Mouse (Mus musculus) liver, adult 2 months (tissue): ENCODE measurements around the gene Zbtb42. TPM values are rescaled to one million over a fixed set of nuclear protein-coding genes. Genes with fewer than 3 reads are reported as not detected.

Experiments
- DNase-seq: peaks from one replicate; pipeline ENCODE4 v3.0.0-alpha.2; 2011; ENCODE audit warnings: low read depth, low spot score; ENCODE audit errors: extremely low read depth
- H3K27ac ChIP-seq: fragments of 200-500 bp; replicated peaks from 2 replicates; pipeline ENCODE4 v1.5.1; 2012; ENCODE audit warnings: low read depth, mild to moderate bottlenecking, control low read depth, inconsistent platforms, low read length; ENCODE audit not compliant: insufficient read depth
- H3K27me3 ChIP-seq: fragments of 200-500 bp; 2 replicates; pipeline ENCODE4 v1.6.1; 2012; ENCODE audit warnings: mild to moderate bottlenecking, moderate library complexity, low read length, inconsistent platforms; ENCODE audit not compliant: control insufficient read depth, insufficient read depth
- H3K36me3 ChIP-seq: fragments of 200-500 bp; 2 replicates; pipeline ENCODE4 v1.6.1; 2012; ENCODE audit warnings: low read length, inconsistent platforms; ENCODE audit not compliant: control insufficient read depth, insufficient read depth
- H3K4me1 ChIP-seq: fragments of 200-500 bp; 2 replicates; pipeline ENCODE4 v1.6.1; 2011; ENCODE audit warnings: low read length; ENCODE audit not compliant: control insufficient read depth, insufficient read depth
- H3K4me3 ChIP-seq: fragments of 200-500 bp; 2 replicates; pipeline ENCODE4 v1.5.1; 2011; ENCODE audit warnings: low read depth, mild to moderate bottlenecking, control low read depth, low read length, moderate library complexity; ENCODE audit not compliant: insufficient read depth
- H3K79me2 ChIP-seq: fragments of 200-500 bp; 2 replicates; pipeline ENCODE4 v1.6.1; 2012; ENCODE audit warnings: inconsistent platforms, mild to moderate bottlenecking, low read length, moderate library complexity; ENCODE audit not compliant: control insufficient read depth, insufficient read depth
- H3K9ac ChIP-seq: fragments of 200-500 bp; 2 replicates; pipeline ENCODE4 v1.6.1; 2012; ENCODE audit warnings: low read depth, mild to moderate bottlenecking, control low read depth, inconsistent platforms, low read length
- CTCF ChIP-seq: fragments of 200-500 bp; IDR thresholded peaks from 2 replicates; pipeline ENCODE4 v1.5.1; 2011; ENCODE audit warnings: low read depth, low read length, control low read depth
- POLR2A ChIP-seq: fragments of 200-500 bp; IDR thresholded peaks from 2 replicates; pipeline ENCODE4 v1.6.1; 2011; ENCODE audit warnings: low read length, control low read depth; ENCODE audit not compliant: insufficient read depth; ENCODE audit errors: extremely low read depth
- WGBS: fragments of 180-500 bp; shearing (Covaris S2); methylation state at CpG from one replicate; pipeline ENCODE4 v1.1.7; 2018; 5-methylcytosine and 5-hydroxymethylcytosine counted together
- polyA plus RNA-seq: library from polyadenylated mRNA; depleted of rRNA; stranded (reverse); fragments of >200 nt; gene quantifications from 2 replicates; pipeline ENCODE4 v1.2.3, GENCODE M21; 2012; rRNA removed
- total RNA-seq: library from RNA; depleted of rRNA; stranded (reverse); fragments of >200 nt; gene quantifications from 2 replicates; pipeline ENCODE4 v1.2.3, GENCODE M21; 2014; rRNA removed

Gene Zbtb42
- total and polyA plus RNA-seq, 2 experiments: 0.83 to 7.9 TPM

- Histone ChIP-seq H3K27ac (peak overlapping the region; percentile 82), H3K4me1 (peaks cover 10% of the 10 kb centered on the region), H3K27me3 (no peaks in the 10 kb centered on the region), H3K9ac (peak overlapping the region; percentile 97), H3K79me2 (peaks cover 27% of the 10 kb centered on the region; the same call in 1 of the 2 replicates), H3K36me3 (no peaks in the 10 kb centered on the region), H3K4me3 (peak overlapping the region; percentile 94)
- under 1% methylated on average over 74 of the region's 75 CpGs for WGBS
- no peak for DNase-seq
- TF ChIP-seq POLR2A: 0 out of 2 replicates have a peak, but pooled peaks have one; percentile 24
- TF ChIP-seq CTCF: no peak
These were observed 43.8 kb downstream of the Zbtb42 start for GRCm38 (mm10) chr12:112722240-112723027.

GRCm38 (mm10) chr12:112723028-112723330 is 44.4 kb downstream of the Zbtb42 start:
- peaks cover 10% of the 10 kb centered on the region for H3K4me1 ChIP-seq
- peaks cover 27% of the 10 kb centered on the region; the same call in 1 of the 2 replicates for H3K79me2 ChIP-seq
- H3K4me3 ChIP-seq: peak overlapping the region; percentile 94; the same call in 1 of the 2 replicates
- no peaks in the 10 kb centered on the region for H3K27me3 ChIP-seq
- TF ChIP-seq POLR2A (no peak), CTCF (no peak)
- no peak for DNase-seq
- peak overlapping the region; percentile 82 for H3K27ac ChIP-seq
- no peaks in the 10 kb centered on the region for H3K36me3 ChIP-seq
- WGBS: 16% methylated on average over 5 of the region's 5 CpGs
- H3K9ac ChIP-seq: peak overlapping the region; percentile 97

- no peak overlapping the region for H3K9ac ChIP-seq
- H3K27me3 ChIP-seq: no peaks in the 10 kb centered on the region
- no peak overlapping the region for H3K4me3 ChIP-seq
- peaks cover 27% of the 10 kb centered on the region; the same call in 1 of the 2 replicates for H3K79me2 ChIP-seq
- no peaks in the 10 kb centered on the region for H3K36me3 ChIP-seq
- WGBS: 86% methylated on average over 6 of the region's 6 CpGs
- H3K4me1 ChIP-seq: peaks cover 10% of the 10 kb centered on the region
- no peak overlapping the region for H3K27ac ChIP-seq
- TF ChIP-seq CTCF (no peak), POLR2A (no peak)
- no peak for DNase-seq
These were observed 44.8 kb downstream of the Zbtb42 start for GRCm38 (mm10) chr12:112723445-112723844.

GRCm38 (mm10) chr12:112724077-112724805 is 45.6 kb downstream of the Zbtb42 start:
- 59% methylated on average over 11 of the region's 11 CpGs for WGBS
- DNase-seq: peak; percentile 57
- H3K27me3 ChIP-seq: no peaks in the 10 kb centered on the region
- peaks cover 10% of the 10 kb centered on the region for H3K4me1 ChIP-seq
- H3K27ac ChIP-seq: no peak overlapping the region
- H3K36me3 ChIP-seq: no peaks in the 10 kb centered on the region
- no peak overlapping the region for H3K4me3 ChIP-seq
- no peak overlapping the region for H3K9ac ChIP-seq
- TF ChIP-seq POLR2A (no peak), CTCF (peak; percentile 38; the same call in 1 of the 2 replicates)
- H3K79me2 ChIP-seq: peaks cover 27% of the 10 kb centered on the region; the same call in 1 of the 2 replicates

- peaks cover 18% of the 10 kb centered on the region; the same call in 1 of the 2 replicates for H3K79me2 ChIP-seq
- DNase-seq: no peak
- H3K9ac ChIP-seq: no peak overlapping the region
- no peak overlapping the region for H3K27ac ChIP-seq
- WGBS: 74% methylated on average over 8 of the region's 8 CpGs
- no peak overlapping the region for H3K4me3 ChIP-seq
- H3K4me1 ChIP-seq: peaks cover 2% of the 10 kb centered on the region
- TF ChIP-seq CTCF (no peak), POLR2A (no peak)
- H3K27me3 ChIP-seq: no peaks in the 10 kb centered on the region
- H3K36me3 ChIP-seq: no peaks in the 10 kb centered on the region
These were observed 49.2 kb downstream of the Zbtb42 start for GRCm38 (mm10) chr12:112727801-112728200.

- TF ChIP-seq POLR2A (no peak), CTCF (no peak)
- H3K27ac ChIP-seq: no peak overlapping the region
- no peak overlapping the region for H3K4me3 ChIP-seq
- H3K27me3 ChIP-seq: no peaks in the 10 kb centered on the region
- H3K79me2 ChIP-seq: 0 out of 2 replicates have a peak, but pooled peaks cover 7% of the 10 kb centered on the region
- no peak overlapping the region for H3K9ac ChIP-seq
- no peaks in the 10 kb centered on the region for H3K36me3 ChIP-seq
- DNase-seq: no peak
- WGBS: 90% methylated on average over 14 of the region's 14 CpGs
- H3K4me1 ChIP-seq: no peaks in the 10 kb centered on the region
These were observed 52.2 kb downstream of the Zbtb42 start for GRCm38 (mm10) chr12:112730808-112731207.

Other genes with a start within 250 kb of the Zbtb42 start
- gene A530016L24Rik, start 189.4 kb upstream of the Zbtb42 start, total RNA-seq: 0.07 and 0.09 TPM in 2 replicates
- 0.07 TPM in 2 replicates for gene A530016L24Rik, start 189.4 kb upstream of the Zbtb42 start, polyA plus RNA-seq
- gene Tmem179, start 162.1 kb upstream of the Zbtb42 start, total RNA-seq: 0.07 TPM in 1 of 2 replicates, not detected in the other
- gene Tmem179, start 162.1 kb upstream of the Zbtb42 start, polyA plus RNA-seq: not detected in 2 replicates
- 15.5 and 22.9 TPM in 2 replicates for gene Inf2, start 90.0 kb upstream of the Zbtb42 start, total RNA-seq
- 24.6 and 30.7 TPM in 2 replicates for gene Inf2, start 90.0 kb upstream of the Zbtb42 start, polyA plus RNA-seq
- gene Adssl1, start 58.8 kb upstream of the Zbtb42 start, total RNA-seq: 20.5 and 21.7 TPM in 2 replicates
- gene Adssl1, start 58.8 kb upstream of the Zbtb42 start, polyA plus RNA-seq: 26.1 and 26.7 TPM in 2 replicates
- 11.5 and 15.4 TPM in 2 replicates for gene Siva1, start 34.1 kb upstream of the Zbtb42 start, total RNA-seq
- 12.8 and 14.9 TPM in 2 replicates for gene Siva1, start 34.1 kb upstream of the Zbtb42 start, polyA plus RNA-seq
- gene Akt1, start 3.9 kb upstream of the Zbtb42 start, total RNA-seq: 30.5 and 31.8 TPM in 2 replicates
- gene Akt1, start 3.9 kb upstream of the Zbtb42 start, polyA plus RNA-seq: 56.7 and 60.5 TPM in 2 replicates
- 7.9 and 9.5 TPM in 2 replicates for gene Cep170b, start 41.6 kb downstream of the Zbtb42 start, total RNA-seq
- gene Cep170b, start 41.6 kb downstream of the Zbtb42 start, polyA plus RNA-seq: 26.2 and 29.7 TPM in 2 replicates
- gene Pld4, start 81.8 kb downstream of the Zbtb42 start, total RNA-seq: 8.5 and 9.5 TPM in 2 replicates
- gene Pld4, start 81.8 kb downstream of the Zbtb42 start, polyA plus RNA-seq: 10.0 and 20.5 TPM in 2 replicates
- 0.18 and 0.54 TPM in 2 replicates for gene Ahnak2, start 123.8 kb downstream of the Zbtb42 start, total RNA-seq
- 0.13 and 0.16 TPM in 2 replicates for gene Ahnak2, start 123.8 kb downstream of the Zbtb42 start, polyA plus RNA-seq
- gene Clba1, start 130.1 kb downstream of the Zbtb42 start, total RNA-seq: 0.09 and 0.27 TPM in 2 replicates
- gene Clba1, start 130.1 kb downstream of the Zbtb42 start, polyA plus RNA-seq: 0.42 and 0.60 TPM in 2 replicates
- 3.5 and 4.0 TPM in 2 replicates for gene Cdca4, start 150.6 kb downstream of the Zbtb42 start, total RNA-seq
- gene Cdca4, start 150.6 kb downstream of the Zbtb42 start, polyA plus RNA-seq: 3.7 and 5.0 TPM in 2 replicates
- 0.09 and 0.47 TPM in 2 replicates for gene Gpr132, start 189.4 kb downstream of the Zbtb42 start, total RNA-seq
- 0.44 and 0.60 TPM in 2 replicates for gene Gpr132, start 189.4 kb downstream of the Zbtb42 start, polyA plus RNA-seq